Mouse (Mus musculus) fibroblast of lung, adult 2 months (primary cell): ENCODE results near the gene Cped1.

ENCODE experiments used
- DNase-seq: peaks from one replicate; pipeline ENCODE4 v3.0.0-alpha.2; 2011; ENCODE audit warnings: low read depth

Cped1 gene

DNA sequence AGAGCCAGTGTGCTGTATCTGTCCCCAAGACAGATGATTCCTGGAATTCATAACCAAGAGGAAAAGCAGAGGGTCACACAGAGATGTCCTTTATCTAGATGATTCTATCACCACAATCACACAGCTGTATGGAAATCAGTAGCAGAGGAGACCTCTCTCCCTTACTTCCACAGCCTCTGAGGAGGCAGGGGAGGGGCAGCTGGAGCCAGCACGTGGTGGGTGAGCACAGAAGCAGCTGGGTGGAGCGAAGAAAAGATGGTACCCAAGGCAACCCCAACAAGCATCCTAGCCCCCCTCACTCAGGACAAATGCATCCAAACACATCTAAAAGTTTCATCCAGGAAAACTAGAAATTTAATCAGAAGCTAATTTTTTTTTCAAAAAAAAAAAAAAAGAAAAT, 182.7 kb downstream of the Cped1 start:
- no peak for DNase-seq

DNA sequence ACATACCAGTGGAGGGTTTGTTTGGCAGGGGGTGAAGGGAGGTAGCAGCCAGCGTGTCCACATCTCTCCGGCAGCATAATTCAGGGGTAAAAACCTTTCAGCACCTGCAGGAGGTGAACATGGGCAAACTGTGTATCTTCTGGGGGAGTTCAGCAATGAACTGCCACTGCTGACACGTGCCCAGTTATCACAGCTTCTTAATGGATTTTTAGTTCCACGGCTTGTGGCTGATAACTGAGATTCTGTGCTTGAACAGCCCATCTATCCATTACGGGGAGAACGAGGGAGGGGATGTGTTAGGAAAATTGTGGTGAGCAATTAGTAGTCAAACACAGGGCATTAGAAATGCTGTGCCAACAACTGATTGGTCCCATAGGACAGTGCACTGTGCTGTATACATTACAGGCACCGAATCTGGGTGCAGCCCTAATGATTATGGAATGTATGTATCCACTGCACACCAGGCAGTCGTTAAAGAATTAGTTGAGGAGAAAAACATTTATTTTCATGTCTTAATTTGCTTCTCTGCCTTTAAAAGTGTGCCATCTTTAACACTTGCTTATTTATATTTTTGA, 193.1 kb downstream of the Cped1 start:
- DNase-seq, result no peak

DNA sequence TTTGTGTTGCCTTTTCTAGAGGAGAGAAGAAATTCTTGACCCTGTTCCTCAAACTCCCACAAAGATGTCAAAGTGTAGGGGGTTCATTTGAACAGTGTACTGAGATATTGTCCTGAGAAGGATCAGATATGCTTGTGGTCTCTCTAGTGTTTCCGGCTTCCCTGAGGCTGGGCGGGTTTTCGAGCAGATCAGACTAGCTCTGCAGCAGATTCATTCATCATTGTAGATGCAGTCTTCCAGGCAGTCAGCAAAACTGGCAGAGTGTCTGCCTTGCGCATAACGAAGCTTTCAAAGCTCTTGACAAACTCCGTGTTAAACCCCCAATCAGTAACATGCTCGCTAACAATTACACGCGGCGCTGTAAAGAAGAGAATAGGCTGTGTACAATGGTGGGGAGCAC, 194.6 kb downstream of the Cped1 start:
- no peak for DNase-seq

DNA sequence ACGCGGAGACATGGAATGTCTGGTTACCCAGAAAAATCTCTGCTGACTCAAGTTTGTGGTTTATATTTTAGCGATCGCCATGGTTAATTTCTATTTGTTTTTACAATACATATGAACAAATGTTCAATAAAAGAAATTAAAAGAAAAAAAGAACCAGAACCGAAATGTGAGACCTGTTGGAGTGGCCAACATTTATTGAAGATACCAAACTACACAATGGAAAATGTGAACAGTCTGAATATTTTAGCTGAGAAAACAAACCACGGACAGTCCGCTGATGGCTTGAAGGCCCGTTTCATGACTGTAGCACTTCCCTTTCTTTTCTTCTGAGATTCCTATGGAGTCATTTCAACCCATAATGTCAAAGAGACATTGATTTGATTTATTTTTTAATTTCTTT, 201.3 kb downstream of the Cped1 start:
- no peak for DNase-seq

DNA sequence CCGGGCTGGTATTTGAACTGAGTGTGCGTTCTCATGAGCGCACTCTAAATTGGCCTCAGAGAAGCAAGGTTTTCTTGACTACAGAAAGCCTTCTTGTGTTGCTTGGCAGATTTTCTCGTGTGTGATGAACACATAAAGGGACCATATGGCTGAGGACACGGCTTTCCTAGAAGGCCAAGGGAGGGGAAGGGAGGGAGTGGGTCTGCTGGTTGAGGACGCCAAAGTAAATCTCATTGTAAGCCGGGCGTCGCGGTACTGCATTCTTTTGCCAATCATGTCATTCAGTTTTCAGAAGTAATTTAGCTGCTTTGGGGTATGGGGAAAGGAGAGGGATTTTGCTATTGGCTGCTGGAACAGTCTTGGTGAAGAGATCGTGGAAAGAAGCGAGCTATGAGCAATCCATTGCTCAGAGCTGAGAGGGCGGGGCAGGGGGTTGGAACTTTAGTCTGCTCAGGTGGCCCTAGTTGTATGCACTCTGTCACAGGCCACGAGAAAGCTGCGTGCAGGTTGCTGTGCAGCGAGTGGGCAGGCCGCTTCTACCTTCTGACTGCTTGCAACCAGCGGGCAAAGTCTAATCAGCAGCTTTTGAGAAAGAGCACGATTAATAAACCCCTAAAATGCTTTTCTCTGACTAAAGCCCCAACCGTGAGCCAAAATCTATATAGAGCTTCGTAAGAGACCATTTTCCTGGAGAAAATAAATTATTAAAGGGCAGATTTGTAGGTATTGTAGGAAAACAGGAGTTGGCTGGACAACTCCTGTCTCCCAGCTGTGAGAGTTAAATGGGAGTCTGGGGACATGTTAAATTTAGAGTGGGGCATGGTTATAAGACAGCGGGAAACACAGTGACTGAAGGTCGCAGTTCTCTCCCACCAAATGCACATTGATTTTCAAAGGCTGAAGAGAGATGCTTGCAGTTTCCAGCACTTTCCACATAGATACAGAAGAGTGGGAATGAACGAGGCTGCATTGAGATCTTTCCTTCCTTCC, 203.9 kb downstream of the Cped1 start:
- DNase-seq, result no peak

DNA sequence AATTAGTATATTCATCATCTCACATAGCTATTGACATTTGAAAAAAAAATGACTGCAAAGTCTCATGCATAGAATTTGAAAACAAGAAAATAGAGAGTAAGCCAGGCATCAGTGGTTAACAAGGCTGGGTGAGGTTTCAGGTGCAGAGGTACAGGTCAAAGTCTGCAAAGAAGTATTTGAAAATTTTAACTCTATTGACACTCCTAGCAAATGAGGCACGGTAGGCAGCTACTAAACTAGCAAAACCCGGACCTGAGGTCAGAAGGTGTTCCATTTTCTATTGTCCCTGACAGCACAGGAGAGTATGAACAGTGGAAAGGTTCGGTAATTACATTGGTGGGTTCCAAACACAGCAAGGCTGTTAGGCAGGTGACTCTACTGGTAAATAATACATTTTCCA, 212.9 kb downstream of the Cped1 start:
- DNase-seq, result no peak

DNA sequence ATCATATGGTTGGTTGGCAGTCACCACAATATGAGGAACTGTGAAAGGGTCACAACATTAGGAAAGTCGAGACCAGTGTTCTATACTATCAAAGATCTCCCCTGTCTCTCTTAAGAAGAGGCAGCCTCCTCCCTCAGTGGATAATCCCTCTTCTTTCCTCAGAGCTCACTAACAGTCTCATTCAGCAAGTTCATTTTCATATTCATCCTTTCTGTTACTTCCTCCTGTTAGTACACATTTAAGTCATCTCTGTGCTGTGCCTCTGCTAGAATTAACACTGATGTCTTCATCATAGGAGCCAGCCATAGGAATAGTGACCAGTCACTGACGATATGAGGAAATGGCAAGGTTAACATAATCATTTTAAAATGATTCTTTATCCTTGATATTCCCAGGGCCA, 213.8 kb downstream of the Cped1 start:
- DNase-seq, result no peak

DNA sequence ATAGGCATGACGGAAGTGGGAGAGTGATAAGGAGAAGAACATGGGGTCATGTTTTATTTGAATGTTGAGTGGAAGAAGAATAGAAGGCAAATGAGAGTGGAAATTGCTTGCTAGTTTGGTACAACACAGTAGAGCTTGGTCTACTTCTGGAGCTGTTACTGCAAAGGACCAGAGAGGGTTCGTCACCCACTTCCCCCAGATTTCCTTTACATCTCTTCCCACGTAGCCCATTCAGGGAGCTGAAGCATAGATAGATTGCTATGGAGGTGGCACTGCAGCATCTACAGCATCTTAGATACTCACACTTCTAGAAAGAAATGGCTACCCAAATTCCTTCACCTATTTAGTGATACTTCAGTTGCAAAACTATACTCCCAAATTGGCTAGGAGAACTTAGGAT, 214.4 kb downstream of the Cped1 start:
- no peak for DNase-seq

DNA sequence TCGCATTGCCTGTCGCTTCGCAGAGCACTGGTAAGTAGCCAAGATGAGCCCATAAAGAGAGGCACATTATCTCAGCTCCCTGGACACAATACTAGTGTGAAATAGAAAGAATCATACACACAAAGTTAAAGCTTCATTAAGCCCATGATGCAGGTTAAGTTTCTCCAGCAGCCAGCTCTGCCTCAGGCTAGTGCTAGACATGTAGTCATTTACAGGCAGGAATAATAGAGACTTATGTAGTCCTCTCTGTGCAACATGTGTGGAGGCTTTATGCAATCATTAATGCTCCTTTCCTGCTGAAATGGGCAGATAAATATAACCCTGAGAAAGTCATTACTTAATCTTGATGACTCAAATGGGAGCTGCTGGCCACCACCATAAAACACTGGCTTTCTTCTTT, 216.2 kb downstream of the Cped1 start:
- no peak for DNase-seq

DNA sequence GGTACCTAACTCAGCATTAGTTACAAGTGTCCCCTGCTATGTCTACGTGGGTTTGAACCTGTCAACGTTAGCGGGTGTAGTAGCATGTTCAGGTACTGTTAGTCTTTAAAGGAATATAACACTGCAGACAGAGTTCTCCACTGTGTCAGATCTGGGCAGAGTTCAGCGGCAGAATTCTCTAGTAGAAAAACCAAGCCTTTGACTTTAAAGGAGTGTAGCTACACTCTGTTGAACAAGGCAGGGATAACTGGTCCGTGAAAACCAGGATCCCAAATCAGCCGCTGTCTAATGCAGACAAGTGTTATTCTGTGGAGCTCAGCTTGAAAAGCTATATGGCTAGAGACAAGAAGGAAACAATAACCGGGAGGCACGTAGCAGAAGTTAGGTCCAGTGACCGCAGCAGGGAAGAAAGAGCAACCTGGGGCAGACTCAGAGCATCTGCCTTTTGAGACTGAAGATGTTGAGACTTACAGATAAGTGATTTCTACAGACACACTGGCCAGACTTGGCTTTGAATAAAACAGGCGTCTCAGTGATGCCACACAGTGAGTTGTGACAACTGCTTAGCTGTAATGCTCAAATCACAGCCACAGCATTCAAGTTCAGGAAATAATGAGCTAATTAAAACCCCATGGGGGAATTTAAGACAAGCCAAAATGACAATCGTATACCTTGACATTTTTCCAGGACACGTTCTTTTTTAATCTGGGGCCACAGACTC, 219.5 kb downstream of the Cped1 start:
- DNase-seq, result no peak

DNA sequence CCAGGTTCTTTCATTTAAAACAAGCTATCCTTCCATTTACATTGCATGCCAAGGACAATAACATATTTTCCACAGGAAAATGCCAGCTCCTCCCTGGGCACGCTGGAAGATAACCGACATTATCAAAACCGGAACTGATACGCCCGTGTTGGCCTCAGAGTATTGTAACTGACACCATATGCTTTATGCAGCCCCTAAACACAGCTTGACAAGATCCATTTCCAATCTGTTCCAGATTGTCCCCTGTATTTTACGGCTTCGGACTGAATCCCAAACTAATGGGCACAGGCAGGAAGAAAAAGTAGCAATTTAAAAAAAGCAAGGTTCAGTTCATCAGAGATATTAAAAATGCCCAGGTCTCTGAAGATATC, 220.0 kb downstream of the Cped1 start:
- no peak for DNase-seq

DNA sequence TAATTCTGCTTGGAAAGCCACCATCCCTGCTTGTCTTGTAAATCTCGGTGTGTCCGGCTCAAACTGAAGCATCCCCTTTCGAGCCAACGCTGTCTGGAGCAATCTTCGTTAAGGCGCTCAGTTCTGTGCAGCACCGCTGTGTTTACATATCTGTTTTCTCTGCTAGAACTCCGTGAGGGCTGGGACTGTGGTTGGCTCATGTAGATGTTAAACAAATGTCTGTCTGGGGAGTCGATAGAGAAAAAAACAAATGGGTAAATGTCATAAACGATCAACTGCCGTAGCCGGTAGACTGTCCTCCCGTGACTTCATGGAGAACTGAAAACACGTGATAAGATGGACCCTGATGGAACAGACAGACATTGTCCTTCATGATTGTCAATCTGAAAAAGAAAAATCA, 220.5 kb downstream of the Cped1 start:
- no peak for DNase-seq

DNA sequence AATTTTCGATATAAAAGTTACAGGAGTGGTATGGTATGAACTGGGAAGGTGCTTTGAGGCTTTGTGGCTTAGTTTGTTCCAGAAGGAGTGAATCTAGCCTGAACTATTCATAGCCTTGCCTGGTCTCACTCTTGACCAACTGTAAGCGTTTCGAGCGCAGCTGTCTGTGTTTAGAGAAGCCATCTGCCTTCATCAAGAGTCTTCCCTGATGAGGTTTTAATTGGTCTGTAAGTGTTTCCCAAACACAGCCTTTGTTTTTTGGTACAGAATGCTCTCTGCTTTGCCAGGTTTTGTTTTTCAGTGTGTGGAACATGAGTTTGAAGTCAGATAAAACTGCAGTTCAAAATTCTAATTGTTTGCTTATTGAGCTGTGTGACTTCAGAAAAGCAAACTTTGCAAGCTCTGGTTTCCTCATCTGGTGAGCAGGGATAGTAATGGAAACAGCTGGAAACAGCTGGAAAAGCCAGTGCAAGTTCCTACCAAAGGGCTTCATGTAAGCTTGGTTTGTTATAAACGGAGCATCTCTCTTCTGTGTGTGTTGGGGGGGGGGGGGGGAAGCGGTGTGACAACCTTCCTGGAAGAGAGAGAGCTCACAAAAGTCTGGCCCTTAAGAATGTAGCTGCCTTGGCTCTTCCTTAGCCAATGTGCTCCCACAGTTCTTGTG, 221.0 kb downstream of the Cped1 start:
- no peak for DNase-seq

DNA sequence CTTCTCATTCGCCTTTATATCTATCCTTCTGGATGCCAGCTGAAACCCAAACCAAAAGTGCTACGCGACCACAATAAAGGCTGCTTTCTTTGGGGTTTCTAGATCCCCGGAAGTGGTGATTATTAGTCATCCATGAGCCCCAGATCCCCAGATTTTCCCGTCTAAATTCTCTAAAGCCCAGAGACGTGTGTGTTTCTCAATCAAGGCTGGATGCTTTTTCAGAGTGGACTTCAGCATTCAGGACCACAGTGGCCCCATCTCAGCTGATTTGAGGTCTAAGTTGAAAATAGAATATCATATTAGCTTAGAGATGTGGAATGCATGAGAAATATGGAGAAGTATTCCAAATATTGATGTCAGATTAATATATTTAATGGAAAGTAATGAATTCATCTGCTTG, 226.4 kb downstream of the Cped1 start:
- no peak for DNase-seq

DNA sequence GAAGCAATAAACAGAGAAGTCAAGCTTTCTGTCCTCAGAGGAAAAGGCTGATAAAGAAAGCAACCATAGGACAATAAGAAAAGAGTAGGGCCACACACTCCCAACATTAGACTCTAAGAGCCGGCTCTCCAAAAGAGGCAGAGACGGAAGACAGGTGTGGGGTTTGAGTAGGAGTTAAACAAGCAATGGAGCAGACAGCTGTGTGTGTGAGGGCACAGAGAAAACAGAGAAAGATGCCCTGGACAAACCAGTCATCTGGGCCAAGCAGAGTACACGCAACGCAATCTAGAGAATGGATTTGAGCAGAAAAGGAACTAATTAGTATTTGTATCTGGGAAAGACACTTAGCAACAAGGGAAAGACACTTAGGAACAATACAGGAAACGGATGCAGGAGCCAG, 227.5 kb downstream of the Cped1 start:
- no peak for DNase-seq

DNA sequence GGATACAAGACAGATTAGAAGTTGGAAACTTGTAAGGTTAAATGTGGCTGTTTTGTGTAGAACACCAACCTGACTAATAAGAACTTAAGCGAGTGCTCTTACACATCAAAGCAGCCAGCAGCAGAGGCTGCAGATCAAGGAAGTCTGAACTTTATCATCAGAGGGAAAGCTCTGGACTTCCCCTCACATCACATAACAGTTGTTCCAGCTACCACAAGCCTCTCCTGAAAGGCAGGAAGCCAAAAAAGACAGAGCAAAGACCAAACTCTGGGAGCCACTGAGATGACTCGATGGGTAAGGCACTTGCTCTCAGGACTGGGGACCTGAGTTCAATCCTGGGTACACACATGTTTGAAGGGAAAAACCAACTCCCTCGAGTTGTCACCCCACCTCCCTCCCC, 228.1 kb downstream of the Cped1 start:
- no peak for DNase-seq

DNA sequence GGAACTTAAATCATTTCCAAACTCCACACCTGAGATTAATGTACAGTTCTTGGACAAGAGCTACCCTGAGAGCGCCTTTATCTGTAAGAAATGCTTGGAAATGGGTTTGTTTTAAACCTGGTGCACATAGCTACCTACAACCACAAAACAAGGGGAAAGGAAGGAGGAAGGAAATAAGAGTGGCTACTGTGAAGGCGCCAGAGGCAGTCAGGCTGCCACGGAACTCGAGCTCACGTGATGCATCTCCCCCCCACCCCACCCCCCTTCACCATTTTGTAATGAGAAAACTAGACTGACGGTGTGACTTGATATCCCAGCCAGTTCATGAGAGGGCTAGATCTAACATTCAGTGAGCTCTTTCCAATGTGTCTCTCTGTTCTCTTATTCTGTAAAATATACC, 228.9 kb downstream of the Cped1 start:
- no peak for DNase-seq

DNA sequence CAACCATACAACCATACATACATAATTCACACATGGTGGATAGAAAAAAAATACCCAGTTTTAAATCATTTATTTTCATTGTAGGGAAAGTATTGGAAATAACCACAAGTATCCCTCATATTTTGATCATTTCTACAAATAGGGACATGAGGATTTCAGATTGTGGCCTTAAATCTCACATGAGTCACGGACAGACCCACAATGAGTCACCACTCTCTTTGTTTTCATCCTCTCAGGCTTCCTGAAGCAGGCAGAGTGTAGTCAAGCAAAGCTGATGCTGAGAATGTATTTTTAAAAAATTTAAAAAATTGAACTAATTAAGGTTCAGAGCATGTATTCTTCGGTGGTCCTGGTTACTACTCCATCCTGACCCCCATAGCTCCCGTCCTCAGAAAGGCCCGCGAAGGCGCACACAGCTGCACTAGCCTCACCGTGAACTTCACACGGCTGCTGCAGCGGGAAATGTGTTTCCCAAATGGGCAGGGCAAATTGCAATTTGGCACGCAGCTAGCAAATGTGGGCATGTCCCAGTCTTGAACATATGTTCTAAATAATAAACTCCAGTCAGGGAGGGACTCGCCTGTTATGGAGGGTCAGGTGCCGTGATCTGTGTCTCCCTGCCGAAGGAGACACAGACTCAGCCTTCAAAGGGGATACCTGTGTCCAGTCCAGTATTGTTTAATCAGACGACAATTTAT, 230.7 kb downstream of the Cped1 start:
- DNase-seq, result peak; percentile 54

DNA sequence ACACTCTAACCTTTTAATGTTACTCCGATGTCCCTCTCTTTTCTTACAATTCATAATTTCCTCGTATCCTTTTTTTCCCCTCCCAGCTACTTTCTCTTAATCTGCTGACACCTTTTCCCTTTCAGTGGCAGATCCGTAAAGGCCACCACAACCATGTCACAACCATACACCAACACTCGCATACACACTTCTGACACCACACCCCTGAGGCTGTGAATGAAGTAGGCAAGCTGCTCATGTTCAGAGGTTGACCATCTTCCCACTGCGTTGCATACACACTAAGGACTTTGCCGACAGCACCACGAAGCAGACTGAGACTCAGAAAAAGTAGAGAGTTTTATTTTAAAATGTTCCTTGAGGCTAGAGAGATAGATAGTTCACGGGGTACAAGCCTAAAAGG, 235.4 kb downstream of the Cped1 start:
- no peak for DNase-seq

DNA sequence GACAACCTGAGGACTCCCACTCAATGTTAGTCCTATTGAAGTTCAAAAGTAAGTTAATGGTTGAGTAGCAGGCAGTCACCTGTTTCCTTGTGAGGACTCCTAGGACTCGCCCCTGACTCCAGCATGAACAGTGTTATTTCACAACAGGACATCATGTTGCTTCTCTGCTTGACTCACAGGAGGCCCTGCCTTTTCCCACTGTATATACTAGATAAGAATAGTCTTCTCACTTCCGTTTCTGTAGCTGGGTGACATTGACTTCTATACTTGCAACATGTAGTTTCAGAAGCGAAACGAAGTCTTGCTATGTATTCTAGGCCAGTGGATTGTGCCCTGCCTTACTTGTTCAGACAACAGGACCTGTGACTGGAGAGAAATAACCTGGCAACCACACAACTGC, 236.4 kb downstream of the Cped1 start:
- DNase-seq, result no peak

DNA sequence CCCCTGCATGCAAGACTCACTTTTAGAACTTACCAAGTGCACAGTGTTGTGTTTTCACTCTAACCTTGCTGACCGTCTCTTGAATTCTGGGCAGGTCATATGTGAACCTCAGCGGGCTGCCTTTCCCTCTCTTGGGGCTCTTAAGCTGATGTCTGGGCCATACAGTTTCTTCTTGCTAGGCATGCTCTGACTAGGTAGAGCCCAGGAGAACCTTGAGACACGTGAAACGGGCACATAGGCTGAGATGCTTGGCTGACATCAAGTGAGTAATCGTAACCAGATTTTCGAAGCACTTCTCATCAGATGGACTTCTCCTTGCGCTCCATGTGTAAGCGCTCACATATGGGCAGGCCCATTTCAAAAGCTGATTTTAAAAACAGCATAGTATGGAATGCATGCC, 237.2 kb downstream of the Cped1 start:
- DNase-seq, result no peak

DNA sequence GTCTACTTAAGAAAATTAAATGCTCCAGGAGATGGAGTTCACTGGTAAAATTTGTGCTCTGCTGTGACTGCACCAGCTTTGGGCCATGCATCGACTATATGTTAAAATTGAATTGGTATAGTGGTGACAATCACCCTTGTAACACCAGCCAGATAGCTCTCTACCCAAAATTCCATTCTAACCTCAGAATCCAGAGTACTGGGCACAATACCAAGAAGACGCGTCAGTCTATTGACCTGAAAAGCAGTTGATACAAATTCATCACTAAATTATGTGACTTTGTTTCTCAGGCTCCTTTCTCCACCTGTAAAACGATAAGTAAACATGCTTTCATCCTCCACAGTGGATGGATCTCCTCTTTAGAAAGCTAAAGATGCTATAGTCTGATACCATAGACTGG, 238.6 kb downstream of the Cped1 start:
- DNase-seq, result no peak
